Mouse (Mus musculus) urinary bladder, adult 18-20 months (tissue): ENCODE measurements at regions not wholly inside any gene's neighbourhood (a gene's known extent, or its start where the extent isn't known, plus 50 kb on each side); places are given as distances from the start of the nearest gene placed in this dataset.

Source experiments
- DNase-seq, 2 experiments: peaks; one replicate each; pipeline ENCODE4 v3.0.0; 2022; ENCODE audit warnings: low spot score in 2 of 2, mixed read lengths in 2 of 2

DNA sequence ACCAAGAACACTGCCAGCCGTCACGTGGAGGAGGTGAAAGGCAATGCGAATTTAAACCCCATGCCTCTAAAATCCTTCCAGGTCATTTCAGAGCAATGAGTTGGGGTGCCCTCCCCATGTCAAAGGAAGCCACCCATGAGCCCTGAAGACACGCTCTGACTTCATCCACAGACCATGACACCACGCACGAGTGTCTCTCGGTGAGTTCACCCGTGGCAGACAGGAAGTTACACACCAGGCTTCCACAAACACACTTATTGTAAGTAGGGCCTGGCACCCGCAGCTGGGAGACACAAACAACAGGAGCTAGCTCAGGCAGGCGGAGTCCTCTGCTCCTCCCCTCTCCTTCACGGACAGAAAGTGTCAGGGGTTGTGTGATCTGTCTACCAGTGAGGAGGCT is 251.4 kb upstream of the Sulf2 start:
- DNase-seq: no peak

DNA sequence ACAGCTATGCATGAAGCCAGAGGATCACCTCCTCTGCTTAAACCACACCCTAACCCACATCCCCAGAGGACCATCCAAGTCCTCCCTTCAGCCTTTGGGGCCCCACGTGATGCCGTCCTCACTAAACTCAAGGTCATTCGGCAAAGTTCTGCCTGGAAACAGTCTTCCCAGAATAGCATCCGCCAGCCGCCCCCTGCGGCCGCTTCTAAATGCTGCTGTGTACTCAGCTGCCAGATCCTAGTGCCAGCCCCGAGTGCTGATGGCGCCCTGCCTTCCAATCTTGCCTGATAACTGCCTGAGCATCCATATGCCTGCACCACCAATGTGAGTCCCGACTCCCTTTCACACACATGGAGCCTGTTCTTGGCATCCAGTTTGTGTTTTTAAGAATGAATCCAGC is 247.9 kb upstream of the Sulf2 start:
- no peak for DNase-seq

DNA sequence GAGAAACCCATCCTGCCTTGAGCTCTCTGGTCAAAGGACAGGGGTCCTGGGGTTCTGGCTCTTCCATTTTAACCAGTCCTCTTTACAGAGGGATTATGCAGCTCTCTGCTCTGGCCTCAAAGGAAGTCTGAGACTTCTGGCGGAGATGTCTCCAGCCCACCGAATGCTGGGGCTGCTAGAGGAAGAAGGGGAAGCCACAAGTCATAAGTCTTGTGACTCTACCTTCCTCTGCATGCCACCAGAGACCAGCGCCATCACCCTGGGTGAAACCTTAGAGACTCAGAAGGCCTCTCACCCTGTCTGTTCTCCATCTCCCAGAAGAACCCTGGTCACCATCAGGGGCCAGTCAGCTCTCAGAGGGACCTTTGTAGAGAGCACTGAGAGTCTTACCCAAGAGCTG is 246.4 kb upstream of the Sulf2 start:
- DNase-seq: no peak

DNA sequence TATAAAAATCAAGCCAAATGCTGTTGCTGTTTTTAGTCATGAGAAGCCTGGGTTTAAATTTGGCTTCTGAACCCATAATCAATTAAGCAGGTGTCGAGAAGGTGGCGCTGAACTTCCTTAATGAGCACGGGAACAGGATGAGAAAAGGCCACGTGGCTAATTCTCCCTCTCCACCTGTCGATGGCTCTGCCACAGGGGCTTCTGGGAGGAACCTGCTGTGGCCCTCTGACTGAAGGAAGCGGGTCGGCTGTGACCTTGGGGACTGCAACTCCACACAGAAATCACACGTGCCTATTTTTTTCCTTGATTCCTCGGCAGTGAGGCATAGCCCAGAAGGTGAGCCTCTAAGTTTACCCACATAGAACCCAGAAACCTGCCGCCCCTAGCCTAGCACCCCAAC is 244.8 kb upstream of the Sulf2 start:
- no peak for DNase-seq

DNA sequence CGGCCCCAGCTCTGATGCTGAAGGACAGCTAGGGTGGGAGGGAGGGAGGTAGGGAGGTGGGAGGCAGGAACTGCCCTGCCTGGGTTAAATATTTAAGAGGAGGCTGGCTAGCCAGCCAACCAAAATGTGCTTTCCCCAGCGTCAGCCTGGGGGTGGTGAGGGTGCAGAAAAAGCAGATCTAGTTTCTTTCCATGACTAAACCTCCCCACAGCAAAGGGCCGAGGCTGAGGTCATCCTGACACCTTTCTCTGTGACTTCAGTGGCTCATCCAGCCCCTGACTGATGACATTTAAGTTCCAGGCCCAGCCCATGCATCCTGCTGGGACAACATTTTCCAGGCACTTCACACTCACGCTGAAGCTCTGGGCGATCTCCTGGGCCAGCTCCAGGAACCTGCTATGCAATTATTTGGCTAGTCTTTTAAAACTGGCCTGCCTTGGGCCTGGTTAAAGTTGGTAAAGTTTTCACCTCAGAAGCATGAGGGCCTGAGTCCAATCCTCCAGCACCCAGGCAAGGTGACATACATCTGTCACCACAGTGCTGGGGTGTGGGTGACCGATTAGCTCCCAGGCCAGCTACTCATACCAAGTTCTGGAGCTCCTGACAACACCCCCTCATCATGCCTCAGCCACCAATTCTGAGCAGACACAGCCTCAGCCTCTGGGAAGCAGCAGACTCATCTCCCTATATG is 243.8 kb upstream of the Sulf2 start:
- DNase-seq: no peak

DNA sequence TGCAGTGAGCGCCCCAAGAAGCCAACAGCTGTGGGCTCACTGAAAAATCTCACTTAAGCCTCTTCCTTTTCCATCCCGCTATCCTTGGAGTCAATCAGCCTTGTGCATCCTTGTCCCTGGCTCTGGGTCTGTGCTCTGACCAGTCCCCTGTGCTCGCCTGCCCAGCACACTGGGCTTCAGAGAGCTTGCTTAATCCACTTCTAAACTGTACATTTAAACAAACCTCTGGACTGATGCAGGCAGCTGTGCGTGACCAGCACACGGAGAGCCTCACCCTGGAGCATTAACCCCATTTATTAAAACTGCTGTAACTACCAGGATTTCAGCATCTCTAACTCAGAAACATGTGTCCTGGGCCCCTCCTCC is 243.3 kb upstream of the Sulf2 start:
- no peak for DNase-seq

GRCm38 (mm10) chr2:166398156-166398555 is 242.7 kb upstream of the Sulf2 start:
- no peak for DNase-seq

GRCm38 (mm10) chr2:166394666-166395065 is 239.2 kb upstream of the Sulf2 start:
- DNase-seq: no peak

DNA sequence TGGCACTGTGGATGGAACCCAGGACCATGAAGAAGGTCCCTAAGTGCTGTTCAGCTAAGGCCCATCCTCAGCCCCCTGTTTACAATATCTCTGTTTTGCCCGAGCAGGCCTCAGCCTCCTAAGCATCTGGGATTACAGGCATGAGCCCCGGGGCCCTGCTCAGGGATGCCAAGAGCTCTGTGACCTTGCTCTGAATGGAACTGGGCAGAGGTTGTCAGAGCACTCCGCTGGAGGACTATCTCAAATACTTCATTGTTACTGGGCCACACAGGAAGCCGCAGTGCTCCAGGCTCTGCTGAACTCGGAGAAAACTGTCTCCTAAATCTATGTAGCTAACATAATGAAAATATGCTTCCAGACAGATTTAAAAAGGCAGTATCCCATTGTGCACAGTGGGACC is 235.7 kb upstream of the Sulf2 start:
- DNase-seq: no peak

- DNase-seq: no peak
These were observed 232.6 kb upstream of the Sulf2 start for GRCm38 (mm10) chr2:166388050-166388449.

- no peak for DNase-seq
These were observed 231.4 kb upstream of the Sulf2 start for GRCm38 (mm10) chr2:166386817-166387216.

GRCm38 (mm10) chr2:166384583-166384982 is 229.1 kb upstream of the Sulf2 start:
- no peak for DNase-seq

GRCm38 (mm10) chr2:166383356-166383755 is 227.9 kb upstream of the Sulf2 start:
- no peak for DNase-seq

- no peak for DNase-seq
These were observed 226.7 kb upstream of the Sulf2 start for GRCm38 (mm10) chr2:166382180-166382579.

GRCm38 (mm10) chr2:166380854-166381253 is 225.4 kb upstream of the Sulf2 start:
- no peak for DNase-seq

GRCm38 (mm10) chr2:166378325-166378724 is 222.9 kb upstream of the Sulf2 start:
- DNase-seq: no peak

- no peak for DNase-seq
These were observed 221.9 kb upstream of the Sulf2 start for GRCm38 (mm10) chr2:166377329-166377728.

GRCm38 (mm10) chr2:166375639-166376038 is 220.2 kb upstream of the Sulf2 start:
- DNase-seq: no peak

DNA sequence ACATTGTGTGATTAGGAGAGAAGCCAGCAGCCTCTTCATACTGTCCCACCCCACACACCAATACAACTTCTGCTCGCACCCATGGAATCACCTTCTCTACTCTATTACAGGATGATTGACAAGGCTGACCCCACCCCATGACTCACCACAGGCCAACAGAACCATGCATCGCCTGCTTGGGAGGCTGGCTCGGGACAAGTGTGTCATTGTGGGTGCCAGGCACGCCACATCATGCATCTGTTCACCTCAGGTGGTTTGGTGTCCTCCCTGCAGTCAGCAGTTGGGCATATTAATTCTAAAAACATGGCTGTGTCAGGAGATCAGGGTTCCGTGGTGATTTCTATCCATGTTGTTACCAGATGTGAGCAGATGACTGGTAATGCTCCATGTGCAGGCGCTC is 215.3 kb upstream of the Sulf2 start:
- DNase-seq: no peak

DNA sequence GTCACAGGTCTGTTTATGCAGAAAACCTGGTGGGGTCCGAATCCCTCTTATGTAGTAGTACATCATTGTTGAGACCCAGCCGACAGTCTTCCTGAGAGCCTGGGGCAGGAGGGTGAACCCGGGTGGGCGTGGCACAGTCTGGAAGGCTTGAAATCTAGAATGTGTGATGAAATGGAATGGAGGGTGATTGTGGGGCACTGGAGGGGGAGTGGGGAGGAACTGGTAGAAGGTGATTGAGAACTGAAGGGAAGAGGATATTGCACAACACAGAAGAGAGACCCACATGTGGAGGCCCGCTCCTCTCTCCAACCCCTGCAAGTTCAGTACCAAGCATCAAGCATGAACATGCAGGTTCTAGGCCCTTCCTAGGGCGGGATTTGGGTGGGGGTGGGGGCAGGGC is 206.2 kb upstream of the Sulf2 start:
- no peak for DNase-seq

GRCm38 (mm10) chr2:166360786-166361185 is 205.3 kb upstream of the Sulf2 start:
- DNase-seq: no peak

DNA sequence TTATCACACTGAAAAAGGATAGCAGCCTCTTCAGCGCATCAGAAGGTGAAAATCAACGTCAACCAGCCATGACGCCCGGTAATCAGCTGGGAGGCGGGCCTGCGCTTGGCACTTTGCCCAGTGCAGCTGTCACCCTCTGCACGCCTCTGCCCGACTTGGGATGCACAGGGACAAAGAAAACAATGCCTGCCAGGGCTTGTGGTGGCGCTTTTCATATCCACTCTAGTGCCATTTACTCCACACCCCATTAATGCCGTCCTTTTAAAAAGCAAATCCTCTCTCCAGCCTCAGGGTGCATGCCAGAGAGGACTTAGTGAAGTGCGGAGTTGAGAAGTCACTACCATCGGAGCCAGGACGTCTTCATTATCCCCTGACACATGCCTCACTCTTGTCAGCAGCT is 204.5 kb upstream of the Sulf2 start:
- no peak for DNase-seq

DNA sequence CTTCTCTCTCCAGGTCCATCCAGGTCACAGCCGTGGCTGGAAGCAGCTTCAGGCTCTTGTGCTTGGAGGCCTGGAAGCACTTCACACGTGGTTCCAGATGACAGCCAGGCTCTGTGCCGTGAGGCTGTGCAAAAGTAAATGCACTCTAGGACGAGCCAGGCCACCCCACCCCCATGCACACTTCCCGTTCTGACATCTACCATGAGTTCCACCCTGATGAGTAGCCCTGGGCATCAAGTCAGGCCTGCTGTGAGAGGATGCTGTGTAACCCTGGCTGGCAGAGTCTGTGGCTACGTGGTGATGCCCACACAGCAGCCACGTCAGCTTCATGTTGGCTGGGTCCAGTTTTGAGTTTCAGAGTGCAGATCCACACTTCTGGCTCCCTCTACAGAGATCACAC is 202.4 kb upstream of the Sulf2 start:
- DNase-seq: no peak

DNA sequence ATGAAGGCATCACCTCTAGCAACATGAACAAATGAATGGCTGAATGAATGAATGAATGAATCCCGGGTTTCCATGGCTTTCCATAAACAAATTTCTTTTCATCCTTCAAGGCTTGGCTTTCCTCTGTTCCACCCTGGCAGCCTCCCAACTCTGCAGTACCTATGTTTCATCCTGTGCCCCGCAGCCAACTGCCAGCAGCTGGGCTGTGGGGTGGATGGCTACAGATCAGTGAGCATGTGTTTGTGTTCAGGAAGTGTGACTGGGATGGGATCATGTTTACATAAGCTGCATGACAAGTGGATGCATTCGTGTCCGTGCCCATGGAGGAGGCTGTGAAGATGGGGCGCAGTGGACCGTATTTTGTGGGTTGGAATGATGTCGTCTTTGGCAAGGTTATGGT is 200.5 kb upstream of the Sulf2 start:
- DNase-seq: no peak
